Mouse (Mus musculus) heart, postnatal 14 days (tissue): ENCODE data around the gene Actc1. TPM values are rescaled to one million over a fixed set of nuclear protein-coding genes. Genes with fewer than 3 reads are reported as not detected.

Source experiments
- total RNA-seq, 2 experiments: library from RNA; stranded (reverse); gene quantifications; 2 replicates each; pipeline ENCODE4 v1.2.3; 2021

The Actc1 gene
- total RNA-seq, 2 experiments from 2014 or later: 15,903 to 17,925 TPM

Other genes with a start within 250 kb of the Actc1 start
- gene Scg5, start 224.4 kb downstream of the Actc1 start, total RNA-seq: under 1 TPM in 1 of 2 experiments, not detected in 1; 0.24 TPM
- gene Arhgap11a, start 204.9 kb downstream of the Actc1 start, total RNA-seq: 1 to 10 TPM; 4.3 to 6.3 TPM
- not detected for gene Gjd2, start 39.9 kb downstream of the Actc1 start, total RNA-seq
- gene Aqr, start 133.5 kb upstream of the Actc1 start, total RNA-seq: 10 to 100 TPM; 19.6 to 21.2 TPM
- gene Zfp770, start 147.9 kb upstream of the Actc1 start, total RNA-seq: 10 to 100 TPM; 13.7 to 15.3 TPM